Mouse (Mus musculus): ENCODE measurements around the gene Fbxo10.
"Not testable (repeated sequence)": the region's sequence is repeated elsewhere in the genome, so short reads cannot be mapped to it uniquely, and the experiment has no call there.

Gene Fbxo10

DNA sequence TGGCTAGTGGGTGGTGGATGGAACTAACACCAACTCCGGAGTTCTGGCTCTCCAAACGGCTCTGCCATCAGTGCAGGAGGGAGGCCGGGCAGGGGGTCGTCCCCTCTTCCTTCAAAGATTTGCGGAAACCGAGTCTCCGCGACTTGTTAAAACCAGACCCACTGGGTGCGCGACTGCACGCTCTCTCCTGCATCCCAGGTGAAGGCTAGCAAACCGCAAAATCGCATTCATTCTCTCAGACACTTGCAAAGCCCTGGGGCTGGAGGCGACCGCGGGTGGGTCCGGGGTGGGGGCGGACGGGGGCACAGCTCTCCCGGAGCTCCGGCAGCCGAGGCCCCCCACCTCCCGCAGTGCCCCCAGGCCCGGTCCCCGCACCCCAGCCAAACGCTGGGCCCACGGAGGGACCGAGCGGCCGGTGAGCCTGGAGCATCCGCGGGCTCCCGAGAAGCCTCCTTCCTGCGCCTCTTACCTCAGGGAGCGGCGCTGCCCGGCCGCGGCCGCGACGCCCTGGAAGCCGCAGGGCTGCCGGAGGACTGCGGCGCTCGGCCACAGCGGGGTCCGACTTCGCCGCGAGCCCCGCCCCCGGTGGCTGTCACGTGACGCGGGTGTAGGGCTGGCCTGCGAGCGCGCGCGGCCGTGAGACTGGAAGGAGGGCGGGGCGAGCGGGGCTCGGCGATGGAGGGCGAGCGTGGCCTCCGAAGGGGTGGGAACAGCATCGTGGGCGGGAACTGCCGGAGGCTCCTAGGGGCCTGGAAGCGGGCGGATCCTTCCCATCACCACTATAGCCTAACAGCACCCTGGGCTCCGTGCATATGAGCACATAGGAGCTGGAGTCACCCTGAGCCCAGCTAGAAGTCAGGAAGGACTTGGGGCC lies at the start of gene Fbxo10:
TSS of gene Fbxo10 (minus strand) at position 584 of the 874 bp plus-strand sequence.
- peak; percentile 85 for DNase-seq (ENCODE audit: low read depth)

DNA sequence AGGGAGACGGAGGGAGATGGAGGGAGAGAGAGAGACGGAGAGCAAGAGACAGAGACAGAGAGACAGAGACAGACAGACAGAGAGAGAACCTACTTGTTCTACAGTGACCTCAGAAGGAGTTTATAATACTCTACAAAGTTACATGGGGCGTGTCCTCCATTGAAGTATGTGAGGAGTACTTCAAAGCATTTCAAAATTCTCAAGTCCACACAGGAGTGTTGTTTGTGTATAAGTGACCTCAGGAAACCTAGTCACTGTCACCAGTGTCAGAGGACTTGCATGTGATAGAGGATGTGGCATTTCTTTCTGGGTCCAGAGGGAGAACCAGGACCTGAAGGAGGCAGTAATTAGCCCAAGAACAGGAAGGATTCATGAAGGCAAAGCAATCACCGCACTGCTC lies 46.6 kb upstream of the Fbxo10 start:
- DNase-seq (ENCODE audit: low read depth), result no peak

DNA sequence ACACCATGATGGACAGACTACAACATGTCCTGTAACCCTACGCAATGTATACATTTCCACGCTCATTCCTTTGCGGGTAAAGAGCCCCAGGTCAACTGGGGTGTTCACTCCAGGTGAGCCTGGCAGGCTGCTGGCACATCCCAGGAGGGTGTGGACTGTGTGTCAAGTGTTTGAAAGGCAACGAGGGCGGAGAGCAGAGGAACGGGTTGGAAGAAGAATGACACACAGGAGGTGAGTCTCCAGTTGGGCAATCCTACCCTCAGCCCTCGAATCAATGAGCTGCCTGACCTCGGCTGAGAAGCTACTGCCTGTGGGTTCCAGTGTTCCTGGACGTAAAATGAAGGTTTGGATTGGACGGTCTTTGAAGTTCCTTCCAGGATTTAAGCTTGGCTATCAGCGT lies 36.9 kb upstream of the Fbxo10 start:
- DNase-seq (ENCODE audit: low read depth), result no peak

DNA sequence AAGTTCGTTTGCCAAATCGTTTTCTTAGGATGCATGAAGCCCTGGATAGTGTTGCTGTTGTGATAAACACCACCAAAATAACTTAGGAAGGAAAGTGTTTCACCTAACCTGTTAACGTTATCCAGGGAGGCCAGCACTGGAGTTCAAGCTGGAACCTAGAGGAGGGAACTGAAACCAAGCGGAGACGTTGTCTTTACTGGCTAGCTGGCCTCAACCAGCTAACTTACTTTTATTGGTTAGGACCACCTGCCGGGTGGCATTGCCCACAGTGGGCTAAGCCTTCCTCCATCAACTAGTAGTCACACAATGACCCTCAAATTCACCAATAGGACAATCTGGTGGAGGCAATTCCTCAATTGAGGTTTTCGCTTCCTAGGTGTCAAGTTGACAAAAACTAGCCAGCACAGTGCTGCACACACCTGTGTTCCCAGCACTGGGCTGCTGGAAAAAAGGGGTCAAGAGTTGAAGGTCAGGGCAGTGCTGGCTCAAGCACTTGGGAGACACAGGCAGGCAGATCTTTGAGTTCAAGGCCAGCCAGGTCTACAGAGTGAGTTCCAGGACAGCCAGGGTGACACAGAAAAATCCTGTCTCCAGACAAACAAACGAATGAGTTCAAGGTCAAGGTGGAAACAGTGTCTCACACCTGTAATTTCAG lies 24.2 kb upstream of the Fbxo10 start:
- no peak for DNase-seq (ENCODE audit: low read depth)

DNA sequence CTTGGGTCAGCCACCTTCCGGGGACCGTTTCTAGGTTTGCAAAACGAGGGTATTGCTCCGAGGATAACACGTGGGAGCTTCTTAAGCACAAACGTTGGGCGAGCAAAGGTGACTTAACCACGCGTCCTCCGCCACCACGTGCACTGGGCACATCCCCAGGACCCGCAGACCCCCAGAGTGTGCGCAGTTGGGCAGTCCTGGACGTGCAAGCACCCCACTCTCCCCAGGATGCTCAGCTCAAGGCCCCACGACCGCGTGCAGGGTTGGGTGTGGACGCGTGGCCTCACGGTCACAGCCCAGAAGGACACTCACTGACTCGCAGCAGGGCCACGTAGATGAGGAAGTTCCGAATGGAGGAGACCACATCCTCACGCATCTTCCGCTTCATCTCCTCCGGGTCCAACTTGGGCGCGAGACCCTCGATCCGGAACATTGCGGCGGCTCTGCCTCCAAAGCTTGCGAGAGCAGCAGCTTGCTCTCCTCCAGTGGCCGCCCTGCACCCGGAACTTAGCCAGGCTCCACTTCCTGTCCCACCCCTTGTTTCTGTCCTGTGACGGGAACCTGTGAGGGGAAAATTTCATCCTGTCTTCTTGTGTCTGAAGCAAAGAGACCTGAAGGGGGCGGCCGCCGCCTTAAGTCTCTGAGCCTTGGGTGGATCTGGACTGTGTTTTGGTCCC lies 23.3 kb upstream of the Fbxo10 start, which contains the start of gene Tomm5:
TSS of gene Tomm5 (minus strand) at position 514 of the 677 bp plus-strand sequence.
- peak; percentile 92 for DNase-seq (ENCODE audit: low read depth)

DNA sequence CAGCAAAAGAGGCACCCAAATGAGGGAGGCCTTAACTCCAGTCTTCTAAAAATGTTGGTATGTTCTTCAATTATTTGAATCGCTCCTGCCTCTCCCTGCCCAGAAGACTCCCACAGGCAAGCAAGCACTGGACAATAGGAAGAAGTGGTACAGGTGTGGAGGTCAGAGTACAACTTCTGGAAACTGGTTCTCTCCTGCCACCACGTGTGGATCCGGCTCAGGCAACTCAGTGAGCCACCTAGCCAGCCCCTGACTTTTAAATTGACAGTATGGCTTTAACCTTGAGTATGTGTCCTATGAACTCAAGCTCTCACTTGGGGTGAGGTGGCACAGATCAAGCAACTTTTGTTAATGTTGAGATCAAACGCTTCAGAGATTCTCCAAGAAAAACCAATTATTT lies 22.7 kb upstream of the Fbxo10 start:
- DNase-seq (ENCODE audit: low read depth), result no peak

DNA sequence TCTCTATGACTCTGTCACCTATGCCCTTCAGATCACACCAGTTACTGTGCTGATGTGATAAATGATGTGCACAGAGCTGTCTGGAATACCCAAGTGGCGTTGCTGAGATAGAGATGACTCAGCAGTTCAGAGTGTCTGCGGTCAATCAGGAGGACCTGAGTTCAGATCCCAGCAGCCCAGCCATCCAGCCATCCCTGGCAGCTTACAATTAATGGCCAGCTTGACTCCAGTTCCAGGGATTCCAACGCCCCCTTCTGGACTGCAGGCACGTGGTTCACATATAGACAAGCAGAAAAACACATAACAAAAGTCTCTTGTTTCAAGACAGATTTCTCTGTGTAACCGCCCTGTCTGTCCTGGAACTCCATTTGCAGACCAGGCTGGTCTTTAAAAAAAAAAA lies 22.0 kb upstream of the Fbxo10 start:
- DNase-seq (ENCODE audit: low read depth), result no peak

DNA sequence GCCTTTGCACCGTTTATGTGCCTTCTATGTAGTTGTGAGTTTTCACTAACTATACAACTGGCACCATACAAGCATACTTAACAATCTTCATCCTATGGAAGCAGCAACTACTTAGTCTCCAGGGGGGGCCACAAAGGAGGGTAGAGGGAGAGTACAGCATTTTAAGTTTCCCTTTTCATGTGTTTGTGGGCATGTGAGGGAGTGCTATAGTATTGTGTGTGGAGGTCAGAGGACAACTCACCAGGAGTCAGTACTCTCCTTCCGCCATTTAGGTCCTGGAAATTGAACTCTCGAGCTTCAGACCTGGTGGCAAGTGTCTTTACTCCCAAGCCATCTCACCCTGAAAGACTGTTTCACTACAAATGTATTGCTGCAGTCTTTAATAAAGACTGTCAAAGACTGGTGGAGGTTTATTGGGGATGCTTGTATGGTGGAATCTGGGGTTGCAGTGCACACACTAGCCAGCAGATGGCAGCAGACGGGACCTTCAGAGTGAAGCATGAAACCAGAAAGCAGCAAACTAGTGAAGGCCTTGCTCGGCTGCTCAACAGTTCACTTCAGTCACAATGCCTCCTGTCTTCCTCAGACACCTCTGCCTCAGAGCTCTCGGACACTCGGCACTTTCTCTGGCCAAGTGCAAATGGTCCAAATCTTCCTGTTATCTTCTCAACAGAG lies 12.9 kb upstream of the Fbxo10 start:
- peak; percentile 71 for DNase-seq (ENCODE audit: low read depth)

DNA sequence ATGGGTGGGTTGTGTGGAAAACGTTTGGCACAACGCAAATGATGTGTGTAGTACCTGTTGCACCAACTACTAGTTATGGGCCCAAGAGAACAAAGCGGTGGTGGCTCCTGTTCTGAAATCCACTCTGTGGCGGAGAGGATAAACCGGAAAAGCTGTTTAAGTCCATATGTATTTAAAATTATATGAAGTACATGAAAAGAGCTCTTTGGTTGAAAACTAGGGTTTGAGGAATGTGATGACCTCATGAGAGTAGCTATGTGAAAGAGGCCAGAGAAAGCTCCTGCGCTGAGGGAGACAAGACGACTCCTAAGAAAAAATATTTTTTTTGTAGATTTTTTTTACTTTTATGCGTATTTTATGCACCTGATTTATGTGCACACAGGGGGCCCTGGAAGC lies 489 bp upstream of the Fbxo10 start:
- no peak for DNase-seq (ENCODE audit: low read depth)

DNA sequence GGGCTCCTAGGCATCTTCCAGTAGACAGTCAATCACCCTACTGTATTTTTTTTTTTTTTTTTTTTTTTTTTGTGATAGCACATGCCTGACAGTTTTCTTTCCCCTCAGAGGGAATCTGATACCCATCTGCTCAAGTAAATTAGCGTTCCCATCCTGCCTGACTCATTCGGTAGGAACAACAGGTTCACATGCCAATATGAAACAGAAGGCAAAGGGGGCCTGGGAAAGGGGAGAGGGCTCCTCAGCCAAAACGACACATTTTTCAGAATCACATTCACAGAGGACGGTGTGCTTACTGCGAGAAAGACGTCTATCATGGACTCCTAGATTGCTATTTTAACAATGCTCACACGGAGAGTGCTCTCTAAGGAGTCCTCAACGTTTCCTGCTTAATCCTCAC lies 917 bp downstream of the Fbxo10 start:
- DNase-seq (ENCODE audit: low read depth), result no peak

DNA sequence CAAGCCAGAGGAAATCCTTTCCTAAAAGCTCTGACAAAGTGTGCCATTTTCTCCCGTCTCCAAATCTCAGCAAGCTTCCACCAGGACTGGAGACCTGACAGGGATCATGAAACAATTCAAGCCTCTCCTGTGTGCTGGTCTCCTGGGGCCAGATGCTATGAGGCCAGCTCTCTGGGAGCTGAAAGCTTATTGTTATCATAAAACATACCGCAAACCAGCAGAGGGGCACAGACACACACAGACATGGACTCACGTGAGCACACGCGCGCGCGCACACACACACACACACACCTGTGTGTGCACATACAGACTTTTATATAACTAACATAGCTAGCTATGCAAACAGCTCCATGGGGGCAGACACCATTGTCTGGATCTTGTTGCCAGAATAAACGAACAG lies 1.5 kb downstream of the Fbxo10 start:
- no peak for DNase-seq (ENCODE audit: low read depth)

DNA sequence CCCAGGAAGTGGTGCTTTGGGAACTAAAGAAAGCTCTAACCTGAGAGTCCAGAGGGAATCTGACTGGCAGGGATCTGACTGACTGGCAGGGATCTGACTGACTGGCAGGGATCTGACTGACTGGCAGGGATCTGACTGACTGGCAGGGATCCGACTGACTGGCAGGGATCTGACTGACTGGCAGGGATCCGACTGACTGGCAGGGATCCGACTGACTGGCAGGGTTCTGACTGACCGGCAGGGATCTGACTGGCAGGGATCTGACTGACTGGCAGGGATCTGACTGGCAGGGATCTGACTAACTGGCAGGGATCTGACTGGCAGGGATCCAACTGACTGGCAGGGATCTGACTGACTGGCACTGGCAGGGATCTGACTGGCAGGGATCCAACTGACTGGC lies 3.4 kb downstream of the Fbxo10 start:
- DNase-seq (ENCODE audit: low read depth), result not testable (repeated sequence)

DNA sequence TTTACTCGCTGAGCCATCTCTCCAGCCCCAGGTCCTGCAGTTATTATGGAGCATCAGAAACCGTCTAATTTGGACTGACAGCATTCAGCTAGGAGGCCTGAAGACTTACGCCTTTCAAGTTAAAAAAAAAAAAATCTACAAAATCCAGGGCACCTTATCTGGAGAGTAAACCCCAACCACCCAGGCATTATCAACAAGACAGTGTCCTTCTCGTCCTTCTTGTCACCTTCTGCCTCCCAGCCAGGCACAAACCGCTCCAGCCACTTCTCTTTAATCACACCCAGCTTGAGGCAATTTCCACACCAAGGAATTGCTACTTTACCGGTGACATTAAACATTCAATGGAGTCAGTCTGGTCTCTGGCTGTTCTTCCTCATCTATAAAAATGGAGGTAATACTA lies 10.9 kb downstream of the Fbxo10 start:
- DNase-seq (ENCODE audit: low read depth), result peak; percentile 64

DNA sequence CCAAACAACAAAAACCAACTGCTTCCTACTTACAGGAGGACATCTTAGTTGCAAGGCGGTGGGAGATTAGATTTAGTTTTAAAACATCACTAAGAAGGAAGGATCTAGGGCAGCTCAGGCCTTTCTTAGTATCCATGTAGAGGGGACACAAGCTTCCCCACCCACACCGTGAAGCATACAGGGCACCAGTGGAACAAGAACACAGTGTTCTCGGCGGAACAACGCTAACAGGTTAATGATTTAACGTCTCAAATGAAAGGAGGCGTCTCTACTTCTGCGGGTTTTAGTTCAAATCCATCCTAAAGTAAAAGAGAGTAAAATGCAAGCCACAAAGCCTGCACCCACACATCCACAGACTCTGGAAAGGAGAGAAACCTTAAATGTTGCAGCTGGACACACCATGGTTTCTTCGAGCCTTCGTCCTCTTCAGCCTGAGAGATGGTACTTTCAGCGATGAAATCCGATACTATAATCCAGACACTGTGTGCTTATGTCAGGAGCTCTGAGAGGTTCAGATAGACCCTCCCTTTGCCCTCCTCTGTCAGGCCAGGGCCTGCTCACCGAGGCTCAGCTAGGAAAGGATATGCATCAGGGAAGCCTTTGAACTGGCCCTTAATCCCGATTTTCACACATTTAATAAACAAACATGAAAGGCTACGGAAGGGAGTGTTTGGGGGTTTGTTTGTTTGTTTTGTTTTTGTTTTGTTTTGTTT lies 12.0 kb downstream of the Fbxo10 start:
- no peak for DNase-seq (ENCODE audit: low read depth)

DNA sequence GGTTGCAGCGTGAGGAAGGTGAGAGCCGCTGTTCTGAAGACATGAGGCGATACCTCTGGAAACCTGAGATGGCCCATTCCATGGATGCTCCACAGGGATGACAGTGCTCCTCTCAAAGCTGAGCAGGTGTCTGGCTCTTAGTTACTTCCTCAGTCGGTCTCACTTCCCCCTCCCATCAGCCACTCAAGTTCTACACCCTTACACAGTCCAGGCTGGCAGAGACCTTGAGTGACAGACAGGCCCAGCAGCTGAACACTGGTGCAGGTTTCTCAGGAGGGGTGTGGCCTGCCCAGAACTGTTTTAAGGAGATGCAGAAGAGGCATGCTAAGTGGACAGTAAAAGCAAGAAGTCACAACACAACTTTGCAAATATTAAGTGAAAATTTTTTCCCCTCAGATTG lies 16.7 kb downstream of the Fbxo10 start:
- DNase-seq (ENCODE audit: low read depth), result no peak

DNA sequence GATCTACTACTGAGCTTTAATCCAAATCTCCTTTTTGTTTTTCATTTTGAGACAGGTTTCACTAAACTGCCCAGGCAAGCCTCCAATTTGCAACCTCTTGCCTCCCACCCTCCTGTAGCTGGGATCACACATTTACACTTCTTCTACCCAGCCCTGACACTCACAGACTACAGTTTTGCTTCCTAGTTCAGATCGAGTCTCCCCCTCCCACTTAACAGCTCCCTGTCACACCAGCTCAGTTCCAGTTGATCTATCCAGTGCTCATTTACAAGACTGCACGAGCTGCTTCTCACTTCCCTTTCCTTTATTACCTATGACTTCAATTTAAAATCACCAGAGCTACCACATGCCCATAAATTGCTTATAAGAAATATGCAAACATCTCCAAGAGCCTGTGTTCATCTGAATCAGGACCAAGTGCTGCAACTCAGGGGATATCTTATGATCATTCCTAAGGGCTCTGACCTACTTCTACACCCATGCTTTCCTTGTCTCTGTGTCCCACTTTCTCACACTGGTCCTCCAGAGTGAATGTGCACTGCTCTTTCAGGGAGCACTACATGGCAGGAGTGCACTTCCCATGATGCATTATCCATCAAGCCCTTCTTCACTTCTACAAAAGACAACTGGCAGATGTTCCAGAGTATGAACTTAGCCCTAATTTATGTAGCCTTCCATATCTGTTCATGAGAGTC lies 18.2 kb downstream of the Fbxo10 start:
- DNase-seq (ENCODE audit: low read depth), result no peak

DNA sequence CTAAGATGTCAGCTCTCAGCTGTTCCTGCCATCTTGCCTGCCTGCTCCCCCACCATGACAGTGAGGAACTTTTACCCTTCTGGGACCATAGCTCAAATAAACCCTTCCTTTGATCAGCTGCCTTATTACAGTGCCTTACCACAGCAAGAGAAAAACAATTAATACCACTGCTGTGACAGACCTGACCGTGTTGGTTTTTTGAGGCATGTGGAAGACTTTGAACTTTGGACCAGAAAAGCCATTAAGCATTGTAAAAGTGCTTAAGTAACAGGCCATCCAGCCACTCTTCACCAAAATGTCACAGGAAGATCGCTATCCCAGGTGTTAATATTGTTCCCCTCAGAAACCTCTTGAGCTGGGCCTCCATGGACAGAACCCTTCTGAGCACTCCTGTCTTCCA lies 19.8 kb downstream of the Fbxo10 start:
- DNase-seq (ENCODE audit: low read depth), result no peak

DNA sequence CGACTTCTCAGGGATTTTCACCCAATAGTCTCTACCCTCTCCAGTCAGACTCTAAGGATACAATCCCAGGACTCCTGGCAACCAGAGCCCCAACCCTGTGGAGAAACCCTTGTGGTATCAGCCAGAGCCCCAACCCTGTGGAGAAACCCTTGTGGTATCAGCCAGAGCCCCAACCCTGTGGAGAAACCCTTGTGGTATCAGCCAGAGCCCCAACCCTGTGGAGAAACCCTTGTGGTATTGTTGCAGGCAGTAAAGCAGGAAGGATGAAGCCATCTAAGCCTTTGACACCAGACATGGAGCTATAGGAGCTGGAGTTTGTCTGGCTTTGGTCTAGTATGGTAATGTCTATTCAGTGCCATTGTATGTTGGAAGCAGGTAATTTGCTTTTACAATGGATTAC lies 20.6 kb downstream of the Fbxo10 start:
- not testable (repeated sequence) for DNase-seq (ENCODE audit: low read depth)

DNA sequence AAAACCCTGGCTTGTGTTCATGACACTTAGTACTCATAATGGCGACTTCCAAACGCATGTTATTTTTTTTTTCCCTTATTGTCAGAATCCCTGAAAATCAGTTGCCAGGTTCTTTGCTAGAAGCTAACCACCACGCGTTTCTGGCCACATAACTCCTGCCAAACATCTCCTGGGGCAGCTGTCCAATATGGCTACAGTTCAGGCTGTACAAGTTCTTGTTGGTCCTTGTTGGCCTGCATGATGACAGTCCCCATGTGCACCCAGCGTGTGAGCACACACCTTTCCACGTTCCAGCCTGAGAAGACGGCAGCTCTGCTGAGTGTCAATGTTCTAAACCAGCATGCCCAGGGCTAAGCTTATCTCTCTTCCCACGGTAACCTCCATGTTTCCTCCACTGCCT lies 29.0 kb downstream of the Fbxo10 start:
- DNase-seq (ENCODE audit: low read depth), result no peak

DNA sequence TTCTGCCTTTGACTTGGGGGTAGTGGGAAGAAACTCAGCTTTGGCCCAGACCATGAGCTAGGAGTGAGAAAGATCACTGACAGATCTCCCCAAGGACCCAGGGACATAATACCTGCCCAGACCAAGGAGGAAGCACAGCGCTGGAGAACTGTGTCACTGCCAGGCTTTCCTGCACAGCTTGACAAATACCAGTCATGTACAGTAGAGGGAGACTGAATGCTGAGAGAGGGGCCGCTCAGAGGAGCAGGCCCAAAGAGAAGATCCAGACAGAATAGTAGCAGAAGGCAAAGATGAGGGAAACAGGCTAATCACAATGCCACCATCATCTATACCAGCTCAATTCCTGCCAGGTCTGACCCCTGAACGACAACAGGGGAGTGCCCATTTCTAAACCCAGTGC lies 29.5 kb downstream of the Fbxo10 start:
- no peak for DNase-seq (ENCODE audit: low read depth)

DNA sequence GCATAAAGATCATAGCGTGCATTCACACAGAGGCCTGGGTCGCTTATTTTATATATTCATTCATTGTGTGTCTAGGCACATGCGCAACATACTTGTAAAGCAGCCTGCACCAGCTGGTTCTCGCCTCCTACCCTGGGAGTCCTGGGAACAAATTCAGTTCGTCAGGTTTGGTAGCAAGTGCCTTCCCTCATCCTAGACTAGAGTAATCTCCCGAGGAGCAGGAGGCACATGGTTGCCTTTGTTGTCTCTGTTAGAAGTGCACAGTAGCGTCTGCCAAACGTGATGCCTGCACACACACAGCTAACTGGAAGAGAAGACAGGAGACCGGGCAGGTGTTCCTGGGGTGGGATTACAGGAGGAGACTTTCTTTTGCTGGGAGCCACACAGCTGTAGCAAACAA lies 36.4 kb downstream of the Fbxo10 start:
- no peak for DNase-seq (ENCODE audit: low read depth)
